Mouse (Mus musculus) neutrophil, adult 5-6 weeks (primary cell): ENCODE measurements around the gene Fbn1. TPM values are rescaled to one million over a fixed set of nuclear protein-coding genes. Genes with fewer than 3 reads are reported as not detected.

Source experiments
- ATAC-seq: fragments of 151-379, 151-347 bp; 2 replicates; pipeline ENCODE4 v1.8.0; 2017; ENCODE audit warnings: mild to moderate bottlenecking, moderate TSS enrichment; ENCODE audit not compliant: insufficient number of reproducible peaks, poor library complexity, low FRiP score, severe bottlenecking; ENCODE audit errors: extremely low read depth
- total RNA-seq: library from RNA; stranded (forward); fragments of 200-1000 nt; gene quantifications from 2 replicates; pipeline ENCODE4 v1.2.3, GENCODE M21; 2017

The Fbn1 gene
- total RNA-seq, 1 experiment from 2014 or later, result 0.12 TPM

- ATAC-seq, result no peak
Observed at GRCm38 (mm10) chr2:125505006-125505745, 2.6 kb downstream of the Fbn1 start, which contains the start of gene Gm9913. Gene Gm9913 (plus strand): TSS chr2:125505089.

- no peak for ATAC-seq
Observed at GRCm38 (mm10) chr2:125501526-125501925, 6.3 kb downstream of the Fbn1 start.

- ATAC-seq, result no peak
Observed at GRCm38 (mm10) chr2:125498216-125498615, 9.6 kb downstream of the Fbn1 start.

- ATAC-seq, result no peak
Observed at GRCm38 (mm10) chr2:125496696-125497095, 11.1 kb downstream of the Fbn1 start.

GRCm38 (mm10) chr2:125494831-125495812, 12.7 kb downstream of the Fbn1 start:
- ATAC-seq, result no peak

GRCm38 (mm10) chr2:125494291-125494690, 13.5 kb downstream of the Fbn1 start:
- ATAC-seq, result no peak

- ATAC-seq, result no peak
Observed at GRCm38 (mm10) chr2:125492050-125492900, 15.5 kb downstream of the Fbn1 start.

- ATAC-seq, result no peak
Observed at GRCm38 (mm10) chr2:125489979-125490378, 17.8 kb downstream of the Fbn1 start.

- no peak for ATAC-seq
Observed at GRCm38 (mm10) chr2:125484910-125485309, 22.9 kb downstream of the Fbn1 start.

- ATAC-seq, result no peak
Observed at GRCm38 (mm10) chr2:125484164-125484563, 23.6 kb downstream of the Fbn1 start.

- ATAC-seq, result no peak
Observed at GRCm38 (mm10) chr2:125481531-125482317, 26.1 kb downstream of the Fbn1 start.

GRCm38 (mm10) chr2:125481116-125481515, 26.7 kb downstream of the Fbn1 start:
- no peak for ATAC-seq

- ATAC-seq, result no peak
Observed at GRCm38 (mm10) chr2:125480057-125480456, 27.7 kb downstream of the Fbn1 start.

- ATAC-seq, result no peak
Observed at GRCm38 (mm10) chr2:125478705-125479104, 29.1 kb downstream of the Fbn1 start.

GRCm38 (mm10) chr2:125477367-125477766, 30.4 kb downstream of the Fbn1 start:
- no peak for ATAC-seq

GRCm38 (mm10) chr2:125476231-125476630, 31.6 kb downstream of the Fbn1 start:
- no peak for ATAC-seq

- no peak for ATAC-seq
Observed at GRCm38 (mm10) chr2:125474690-125475089, 33.1 kb downstream of the Fbn1 start.

- ATAC-seq, result no peak
Observed at GRCm38 (mm10) chr2:125473228-125473627, 34.6 kb downstream of the Fbn1 start.
